Mouse (Mus musculus): ENCODE results near the gene Ndrg3. TPM values are rescaled to one million over a fixed set of nuclear protein-coding genes. Genes with fewer than 3 reads are reported as not detected.
"Not testable (repeated sequence)": the region's sequence is repeated elsewhere in the genome, so short reads cannot be mapped to it uniquely, and the experiment has no call there.

The Ndrg3 gene
- polyA plus RNA-seq, 1 experiment, result 197 TPM

DNA sequence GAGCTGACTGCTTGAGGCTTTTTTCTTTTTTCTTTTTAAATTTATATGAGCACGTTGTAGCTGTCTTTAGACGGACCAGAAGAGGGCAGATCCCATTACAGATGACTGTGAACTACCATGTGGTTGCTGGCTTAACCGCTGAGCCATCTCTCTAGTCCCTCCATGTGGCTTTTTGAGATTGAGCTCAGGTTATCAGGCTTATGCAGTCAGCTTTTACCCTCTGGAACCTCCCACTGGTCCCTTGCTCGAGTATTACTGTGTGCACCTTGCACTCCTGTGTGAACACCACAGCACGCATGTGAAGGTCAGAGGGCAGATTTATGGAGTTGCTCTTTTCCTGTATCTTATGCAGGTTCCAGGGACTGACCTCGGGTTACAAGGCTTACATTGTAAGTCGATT lies 35.5 kb downstream of the Ndrg3 start:
- no peaks in the 10 kb centered on the region for H3K4me1 ChIP-seq (replicated peaks; ENCODE audit: control insufficient read depth, insufficient read depth, low read length)
- 92% methylated on average over 7 of the region's 7 CpGs for WGBS

DNA sequence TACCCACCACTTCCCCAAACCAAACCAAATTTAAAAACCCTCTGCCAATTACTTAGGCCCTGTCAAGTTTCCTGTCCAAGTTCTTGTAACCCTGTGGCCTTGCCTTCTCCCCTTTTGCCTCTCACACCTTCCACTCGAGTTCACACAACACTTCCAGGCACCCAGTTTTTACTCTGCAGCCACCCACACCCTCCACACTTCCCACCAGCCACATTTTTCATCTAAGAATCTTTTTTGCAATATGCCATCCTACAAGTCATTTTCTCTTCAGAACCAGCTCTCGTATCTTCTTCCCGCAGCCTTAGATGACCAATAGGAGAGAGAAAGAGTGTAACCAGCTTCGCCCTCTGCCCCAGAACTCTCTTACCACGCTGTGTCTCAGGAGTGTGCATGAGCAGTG lies 37.4 kb downstream of the Ndrg3 start:
- Histone ChIP-seq H3K4me3 (ENCODE audit: control insufficient read depth, insufficient read depth, low read length) (no peak overlapping the region), H3K36me3 (ENCODE audit: control insufficient read depth, insufficient read depth, low read length) (peaks cover 17% of the 10 kb centered on the region; the same call in 1 of the 2 replicates), H3K4me1 (replicated peaks; ENCODE audit: control insufficient read depth, insufficient read depth, low read length) (no peaks in the 10 kb centered on the region), H3K27ac (ENCODE audit: control insufficient read depth, insufficient read depth, low read length) (no peak overlapping the region), H3K27me3 (ENCODE audit: control insufficient read depth, insufficient read depth, low read length) (no peaks in the 10 kb centered on the region)
- TF ChIP-seq CTCF (IDR thresholded peaks at IDR 0.05; ENCODE audit: borderline replicate concordance, control insufficient read depth, extremely low read depth, insufficient read depth, low read length, poor library complexity) (no peak), POLR2A (IDR thresholded peaks at IDR 0.05; ENCODE audit: control insufficient read depth, extremely low read depth, insufficient read depth, low read length, poor library complexity) (no peak)
- DNase-seq, result no peak
- WGBS, result 95% methylated on average over 5 of the region's 5 CpGs

More for the DNA sequence above, 35.5 kb downstream of the Ndrg3 start:
- Histone ChIP-seq H3K27me3 (ENCODE audit: control insufficient read depth, insufficient read depth, low read length) (no peaks in the 10 kb centered on the region), H3K4me3 (ENCODE audit: control insufficient read depth, insufficient read depth, low read length) (no peak overlapping the region), H3K36me3 (ENCODE audit: control insufficient read depth, insufficient read depth, low read length) (peaks cover 12% of the 10 kb centered on the region; the same call in 1 of the 2 replicates), H3K27ac (ENCODE audit: control insufficient read depth, insufficient read depth, low read length) (no peak overlapping the region)
- DNase-seq, result no peak
- no peak for TF ChIP-seq CTCF (IDR thresholded peaks at IDR 0.05; ENCODE audit: borderline replicate concordance, control insufficient read depth, extremely low read depth, insufficient read depth, low read length, poor library complexity)
- TF ChIP-seq POLR2A (IDR thresholded peaks at IDR 0.05; ENCODE audit: control insufficient read depth, extremely low read depth, insufficient read depth, low read length, poor library complexity), result no peak

DNA sequence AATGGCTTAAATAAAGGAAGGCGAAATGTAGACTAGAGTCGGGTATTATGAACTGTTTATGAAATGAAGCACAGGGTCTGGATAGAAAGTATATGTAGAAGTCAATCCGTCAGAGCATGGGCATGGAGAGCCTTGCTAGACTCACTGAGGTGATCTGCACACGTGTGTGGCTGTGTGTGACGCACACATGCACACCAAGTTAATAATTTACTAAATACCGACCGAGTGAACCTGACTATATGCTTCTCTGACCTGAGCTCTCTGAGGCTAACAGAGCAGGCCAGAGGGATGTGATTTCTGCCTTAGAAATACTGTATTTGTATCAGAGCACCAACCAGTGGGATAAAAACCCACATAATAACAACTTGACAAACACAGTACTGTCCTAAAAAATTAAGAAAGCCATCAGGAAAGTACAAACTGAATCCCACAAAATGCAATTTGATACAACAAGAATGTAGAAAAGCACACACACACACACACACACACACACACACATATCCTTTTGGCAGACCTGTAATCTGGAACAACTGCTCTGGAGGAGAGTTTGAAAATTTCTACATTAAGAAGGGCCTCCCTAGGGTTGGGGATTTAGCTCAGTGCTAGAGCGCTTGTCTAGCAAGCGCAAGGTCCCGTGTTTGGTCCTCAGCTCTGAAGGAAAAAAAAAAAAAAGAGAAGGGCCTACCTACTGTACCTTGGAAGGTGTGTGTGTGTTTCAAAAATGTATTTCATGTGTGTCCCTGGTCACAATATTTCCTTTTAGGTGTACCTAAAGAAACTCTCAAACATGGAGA lies 40.4 kb downstream of the Ndrg3 start:
- 97% methylated on average over 10 of the region's 10 CpGs for WGBS
- Histone ChIP-seq H3K4me3 (ENCODE audit: control insufficient read depth, insufficient read depth, low read length) (no peak overlapping the region), H3K4me1 (replicated peaks; ENCODE audit: control insufficient read depth, insufficient read depth, low read length) (no peaks in the 10 kb centered on the region)

DNA sequence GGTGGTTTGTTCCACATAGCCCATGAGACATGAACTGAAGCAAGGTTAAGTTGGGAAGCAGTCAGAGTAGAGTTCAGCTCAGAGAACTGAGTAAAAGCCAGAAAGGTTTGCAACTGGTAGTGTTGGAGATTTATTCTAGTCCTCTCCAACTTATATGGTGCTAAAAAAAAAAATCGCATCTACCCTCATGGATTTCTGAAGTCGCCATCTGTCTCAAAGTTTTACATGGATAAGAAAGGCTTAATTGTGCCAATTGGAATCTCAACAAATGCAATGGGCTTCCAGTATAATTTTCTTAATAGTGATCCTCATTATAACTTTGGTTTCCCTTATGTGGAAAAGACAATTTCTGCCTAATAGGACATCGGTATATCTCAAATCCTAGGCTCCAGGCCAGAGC lies 41.0 kb downstream of the Ndrg3 start:
- Histone ChIP-seq H3K27me3 (ENCODE audit: control insufficient read depth, insufficient read depth, low read length) (no peaks in the 10 kb centered on the region), H3K4me3 (ENCODE audit: control insufficient read depth, insufficient read depth, low read length) (no peak overlapping the region), H3K4me1 (replicated peaks; ENCODE audit: control insufficient read depth, insufficient read depth, low read length) (no peaks in the 10 kb centered on the region), H3K27ac (ENCODE audit: control insufficient read depth, insufficient read depth, low read length) (no peak overlapping the region), H3K36me3 (ENCODE audit: control insufficient read depth, insufficient read depth, low read length) (peaks cover 19% of the 10 kb centered on the region)
- TF ChIP-seq POLR2A (IDR thresholded peaks at IDR 0.05; ENCODE audit: control insufficient read depth, extremely low read depth, insufficient read depth, low read length, poor library complexity) (no peak), CTCF (IDR thresholded peaks at IDR 0.05; ENCODE audit: borderline replicate concordance, control insufficient read depth, extremely low read depth, insufficient read depth, low read length, poor library complexity) (no peak)
- no peak for DNase-seq
- over 99% methylated on average over 3 of the region's 3 CpGs for WGBS

More for the DNA sequence above, 40.4 kb downstream of the Ndrg3 start:
- no peak overlapping the region for H3K27ac ChIP-seq (ENCODE audit: control insufficient read depth, insufficient read depth, low read length)
- TF ChIP-seq CTCF (IDR thresholded peaks at IDR 0.05; ENCODE audit: borderline replicate concordance, control insufficient read depth, extremely low read depth, insufficient read depth, low read length, poor library complexity), result no peak
- TF ChIP-seq POLR2A (IDR thresholded peaks at IDR 0.05; ENCODE audit: control insufficient read depth, extremely low read depth, insufficient read depth, low read length, poor library complexity), result no peak
- peaks cover 24% of the 10 kb centered on the region for H3K36me3 ChIP-seq (ENCODE audit: control insufficient read depth, insufficient read depth, low read length)
- no peaks in the 10 kb centered on the region for H3K27me3 ChIP-seq (ENCODE audit: control insufficient read depth, insufficient read depth, low read length)
- no peak for DNase-seq

DNA sequence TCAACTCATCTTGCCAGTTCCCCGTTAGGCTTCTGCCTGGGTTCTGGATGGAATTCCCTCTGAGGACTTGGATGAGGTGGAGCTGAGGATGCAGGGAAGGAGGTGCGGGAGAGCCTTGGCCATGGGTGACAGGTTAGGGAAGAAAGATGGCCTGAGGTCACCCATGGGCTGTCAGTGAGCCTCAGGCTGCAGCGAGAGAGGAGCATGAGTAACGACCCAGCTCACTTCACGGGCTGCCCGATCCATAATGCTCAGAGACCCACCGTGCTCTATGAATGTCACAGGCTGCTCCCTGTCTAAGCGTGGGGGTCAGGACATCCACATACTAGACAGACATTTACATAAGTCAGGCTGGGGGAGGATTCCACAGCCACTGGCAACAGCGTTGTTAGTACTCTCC lies 50.3 kb downstream of the Ndrg3 start:
- peaks cover 24% of the 10 kb centered on the region for H3K36me3 ChIP-seq (ENCODE audit: control insufficient read depth, insufficient read depth, low read length)
- not testable (repeated sequence) for H3K27me3 ChIP-seq (ENCODE audit: control insufficient read depth, insufficient read depth, low read length); H3K4me1 ChIP-seq (replicated peaks; ENCODE audit: control insufficient read depth, insufficient read depth, low read length); H3K27ac ChIP-seq (ENCODE audit: control insufficient read depth, insufficient read depth, low read length); DNase-seq; H3K4me3 ChIP-seq (ENCODE audit: control insufficient read depth, insufficient read depth, low read length)
- WGBS, result 97% methylated on average over 9 of the region's 9 CpGs

DNA sequence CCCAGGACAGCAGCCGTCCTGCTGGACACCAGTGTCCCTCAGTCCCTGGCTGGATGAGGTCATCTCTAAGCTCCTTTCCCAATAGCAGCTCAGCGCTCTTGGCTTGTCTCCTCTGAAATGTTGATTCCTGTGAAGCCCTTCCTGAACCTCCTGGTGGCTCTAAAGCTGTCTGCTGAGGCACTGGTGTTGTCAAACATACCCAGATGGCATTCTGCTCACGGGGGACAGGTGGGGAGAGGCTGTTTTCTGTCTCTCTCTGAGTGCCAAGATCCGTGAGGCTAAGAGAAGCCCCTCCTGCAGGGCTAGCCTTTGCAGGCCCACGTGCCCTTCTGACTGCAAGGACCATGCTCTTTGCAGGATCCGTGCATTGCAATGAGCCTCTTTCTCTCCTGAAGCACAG lies 51.9 kb downstream of the Ndrg3 start:
- not testable (repeated sequence) for DNase-seq; H3K27ac ChIP-seq (ENCODE audit: control insufficient read depth, insufficient read depth, low read length); H3K4me1 ChIP-seq (replicated peaks; ENCODE audit: control insufficient read depth, insufficient read depth, low read length); H3K4me3 ChIP-seq (ENCODE audit: control insufficient read depth, insufficient read depth, low read length); H3K27me3 ChIP-seq (ENCODE audit: control insufficient read depth, insufficient read depth, low read length)
- peaks cover 27% of the 10 kb centered on the region for H3K36me3 ChIP-seq (ENCODE audit: control insufficient read depth, insufficient read depth, low read length)
- WGBS, result 96% methylated on average over 6 of the region's 6 CpGs

DNA sequence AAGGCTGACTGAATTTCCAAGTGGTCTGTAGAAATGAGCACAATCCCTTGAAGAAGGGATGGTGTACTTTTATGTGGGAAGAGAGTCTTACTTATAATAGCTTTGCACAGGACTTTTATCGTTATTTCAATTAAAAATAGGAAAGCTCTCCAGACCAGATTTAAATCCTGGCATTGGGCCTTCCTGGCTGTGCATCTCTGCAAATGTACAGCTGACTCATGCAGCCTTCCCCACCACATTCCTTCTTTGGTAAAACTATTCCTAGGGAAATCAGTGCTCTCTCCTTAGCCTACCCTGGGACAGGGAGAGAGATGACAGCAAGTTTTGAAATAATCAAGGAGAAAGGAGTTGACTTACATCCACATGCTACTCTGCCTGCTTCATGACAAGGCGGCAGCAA lies 54.1 kb downstream of the Ndrg3 start:
- no peak overlapping the region for H3K27ac ChIP-seq (ENCODE audit: control insufficient read depth, insufficient read depth, low read length)
- 91% methylated on average over 2 of the region's 2 CpGs for WGBS
- H3K27me3 ChIP-seq (ENCODE audit: control insufficient read depth, insufficient read depth, low read length), result no peaks in the 10 kb centered on the region
- H3K36me3 ChIP-seq (ENCODE audit: control insufficient read depth, insufficient read depth, low read length), result peaks cover 13% of the 10 kb centered on the region; the same call in 1 of the 2 replicates
- H3K4me1 ChIP-seq (replicated peaks; ENCODE audit: control insufficient read depth, insufficient read depth, low read length), result no peaks in the 10 kb centered on the region
- no peak overlapping the region for H3K4me3 ChIP-seq (ENCODE audit: control insufficient read depth, insufficient read depth, low read length)
- TF ChIP-seq CTCF (IDR thresholded peaks at IDR 0.05; ENCODE audit: borderline replicate concordance, control insufficient read depth, extremely low read depth, insufficient read depth, low read length, poor library complexity), result no peak
- no peak for TF ChIP-seq POLR2A (IDR thresholded peaks at IDR 0.05; ENCODE audit: control insufficient read depth, extremely low read depth, insufficient read depth, low read length, poor library complexity)
- no peak for DNase-seq

Measured in thymus, adult 2 months (tissue).